Mouse (Mus musculus): ENCODE data around the gene Amdhd2. TPM values are rescaled to one million over a fixed set of nuclear protein-coding genes. Genes with fewer than 3 reads are reported as not detected.

The Amdhd2 gene
- 36.8 and 37.4 TPM in 2 replicates for polyA plus RNA-seq (2015; fragmentation: Nextera tagmentation; extraction: Ambion mirVana)

- H3K27me3 ChIP-seq = no peaks in the 10 kb centered on the region
- no peaks in the 10 kb centered on the region for H3K9me3 ChIP-seq
- peaks cover 53% of the 10 kb centered on the region for H3K4me1 ChIP-seq (replicated peaks)
- peak within 1 kb of the TSS; percentile 78 for H3K4me3 ChIP-seq
- H3K9ac ChIP-seq = peak within 1 kb of the TSS; percentile 91
- peak within 1 kb of the TSS; percentile 90 for H3K27ac ChIP-seq
- WGBS = 1% methylated on average over 47 of the region's 47 CpGs
- peak within 1 kb of the TSS; percentile 99 for H3K4me2 ChIP-seq
- peaks cover 31% of the 10 kb centered on the region for H3K36me3 ChIP-seq
- peak; percentile 92 for ATAC-seq (ENCODE audit: low FRiP score)
Measured at GRCm38 (mm10) chr17:24163176-24163962, at the start of gene Amdhd2. Gene Amdhd2 (minus strand): TSS chr17:24163766.

GRCm38 (mm10) chr17:24213186-24213585 is 49.6 kb upstream of the Amdhd2 start:
- peaks cover 35% of the 10 kb centered on the region for H3K36me3 ChIP-seq
- no peaks in the 10 kb centered on the region for H3K9me3 ChIP-seq
- H3K4me2 ChIP-seq = no peak overlapping the region
- no peak overlapping the region for H3K27ac ChIP-seq
- WGBS = 76% methylated on average over 6 of the region's 6 CpGs
- no peak for ATAC-seq (ENCODE audit: low FRiP score)
- peaks cover 44% of the 10 kb centered on the region for H3K4me1 ChIP-seq (replicated peaks)
- no peak overlapping the region for H3K9ac ChIP-seq
- peaks cover 17% of the 10 kb centered on the region for H3K27me3 ChIP-seq
- H3K4me3 ChIP-seq = no peak overlapping the region

GRCm38 (mm10) chr17:24212441-24213018 is 49.0 kb upstream of the Amdhd2 start:
- Histone ChIP-seq H3K4me1 (replicated peaks) (peaks cover 50% of the 10 kb centered on the region), H3K36me3 (peaks cover 28% of the 10 kb centered on the region), H3K4me2 (peak overlapping the region; percentile 97), H3K9ac (no peak overlapping the region), H3K9me3 (no peaks in the 10 kb centered on the region), H3K27me3 (peaks cover 24% of the 10 kb centered on the region), H3K27ac (no peak overlapping the region), H3K4me3 (peak overlapping the region; percentile 58)
- WGBS = 30% methylated on average over 5 of the region's 5 CpGs
- 0 out of 2 replicates have a peak, but pooled peaks have one; percentile 0 for ATAC-seq (ENCODE audit: low FRiP score)

GRCm38 (mm10) chr17:24211631-24212440 is 48.3 kb upstream of the Amdhd2 start:
- H3K27me3 ChIP-seq = peaks cover 29% of the 10 kb centered on the region
- H3K9me3 ChIP-seq = no peaks in the 10 kb centered on the region
- H3K27ac ChIP-seq = peak overlapping the region; percentile 87
- H3K4me1 ChIP-seq (replicated peaks) = peaks cover 57% of the 10 kb centered on the region
- H3K9ac ChIP-seq = peak overlapping the region; percentile 90
- H3K36me3 ChIP-seq = peaks cover 23% of the 10 kb centered on the region
- H3K4me3 ChIP-seq = peak overlapping the region; percentile 58
- 1% methylated on average over 37 of the region's 37 CpGs for WGBS
- H3K4me2 ChIP-seq = peak overlapping the region; percentile 97
- peak; percentile 52 for ATAC-seq (ENCODE audit: low FRiP score)

GRCm38 (mm10) chr17:24210591-24210990 is 47.0 kb upstream of the Amdhd2 start:
- H3K9ac ChIP-seq = no peak overlapping the region
- peak overlapping the region; percentile 97 for H3K4me2 ChIP-seq
- H3K9me3 ChIP-seq = no peaks in the 10 kb centered on the region
- H3K36me3 ChIP-seq = peaks cover 10% of the 10 kb centered on the region
- WGBS = 89% methylated on average over 3 of the region's 3 CpGs
- H3K4me1 ChIP-seq (replicated peaks) = peaks cover 70% of the 10 kb centered on the region
- ATAC-seq (ENCODE audit: low FRiP score) = no peak
- H3K27ac ChIP-seq = peak overlapping the region; percentile 44; the same call in 1 of the 2 replicates
- H3K4me3 ChIP-seq = no peak overlapping the region
- peaks cover 32% of the 10 kb centered on the region for H3K27me3 ChIP-seq

GRCm38 (mm10) chr17:24209916-24210240 is 46.3 kb upstream of the Amdhd2 start:
- H3K4me3 ChIP-seq = no peak overlapping the region
- peak overlapping the region; percentile 80; the same call in 1 of the 2 replicates for H3K27ac ChIP-seq
- peaks cover 32% of the 10 kb centered on the region for H3K27me3 ChIP-seq
- H3K9ac ChIP-seq = no peak overlapping the region
- H3K9me3 ChIP-seq = no peaks in the 10 kb centered on the region
- ATAC-seq (ENCODE audit: low FRiP score) = no peak
- 73% methylated on average over 3 of the region's 3 CpGs for WGBS
- peak overlapping the region; percentile 92 for H3K4me2 ChIP-seq
- H3K36me3 ChIP-seq = peaks cover 3% of the 10 kb centered on the region
- peaks cover 71% of the 10 kb centered on the region for H3K4me1 ChIP-seq (replicated peaks)

GRCm38 (mm10) chr17:24209043-24209915 is 45.7 kb upstream of the Amdhd2 start, which contains the start of gene Ntn3:
Gene Ntn3 (minus strand): TSS chr17:24209531.
- H3K4me3 ChIP-seq = peak within 1 kb of the TSS; percentile 75
- ATAC-seq (ENCODE audit: low FRiP score) = peak; percentile 9
- under 1% methylated on average over 34 of the region's 43 CpGs for WGBS

GRCm38 (mm10) chr17:24208641-24209042 is 45.1 kb upstream of the Amdhd2 start:
- Histone ChIP-seq H3K36me3 (no peaks in the 10 kb centered on the region), H3K4me3 (peak overlapping the region; percentile 75), H3K9ac (peak overlapping the region; percentile 81), H3K9me3 (no peaks in the 10 kb centered on the region), H3K27ac (peak overlapping the region; percentile 80), H3K4me2 (peak overlapping the region; percentile 92), H3K27me3 (peaks cover 32% of the 10 kb centered on the region), H3K4me1 (replicated peaks) (peaks cover 84% of the 10 kb centered on the region)
- no peak for ATAC-seq (ENCODE audit: low FRiP score)
- WGBS = 2% methylated on average over 29 of the region's 29 CpGs

More at GRCm38 (mm10) chr17:24209043-24209915, 45.7 kb upstream of the Amdhd2 start, which contains the start of gene Ntn3:
- Histone ChIP-seq H3K9me3 (no peaks in the 10 kb centered on the region), H3K4me2 (peak within 1 kb of the TSS; percentile 92), H3K36me3 (no peaks in the 10 kb centered on the region), H3K4me1 (replicated peaks) (peaks cover 77% of the 10 kb centered on the region), H3K27ac (peak within 1 kb of the TSS; percentile 80), H3K27me3 (peaks cover 32% of the 10 kb centered on the region), H3K9ac (peak within 1 kb of the TSS; percentile 81)

- peak overlapping the region; percentile 75 for H3K4me3 ChIP-seq
- 54% methylated on average over 34 of the region's 34 CpGs for WGBS
- no peaks in the 10 kb centered on the region for H3K36me3 ChIP-seq
- peaks cover 32% of the 10 kb centered on the region for H3K27me3 ChIP-seq
- peaks cover 90% of the 10 kb centered on the region for H3K4me1 ChIP-seq (replicated peaks)
- H3K9ac ChIP-seq = peak overlapping the region; percentile 81
- ATAC-seq (ENCODE audit: low FRiP score) = no peak
- peak overlapping the region; percentile 92 for H3K4me2 ChIP-seq
- H3K9me3 ChIP-seq = no peaks in the 10 kb centered on the region
- H3K27ac ChIP-seq = peak overlapping the region; percentile 80; the same call in 1 of the 2 replicates
Measured at GRCm38 (mm10) chr17:24207768-24208640, 44.4 kb upstream of the Amdhd2 start.

GRCm38 (mm10) chr17:24206451-24207351 is 43.1 kb upstream of the Amdhd2 start:
- Histone ChIP-seq H3K9me3 (no peaks in the 10 kb centered on the region), H3K4me2 (peak overlapping the region; percentile 92), H3K27ac (peak overlapping the region; percentile 89), H3K27me3 (peaks cover 32% of the 10 kb centered on the region), H3K9ac (peak overlapping the region; percentile 87), H3K4me3 (peak overlapping the region; percentile 75), H3K36me3 (no peaks in the 10 kb centered on the region), H3K4me1 (replicated peaks) (peaks cover 90% of the 10 kb centered on the region)
- peak; percentile 28 for ATAC-seq (ENCODE audit: low FRiP score)
- WGBS = 6% methylated on average over 62 of the region's 62 CpGs

Data from hindbrain, embryonic 13.5 days (tissue).